Mouse (Mus musculus): ENCODE results near the gene Cradd.

GRCm38 (mm10) chr10:95317091-95317490, 6.8 kb downstream of the Cradd start:
- no peak for TF ChIP-seq FLI1 (IDR thresholded peaks at IDR 0.05; ENCODE audit: low read length)
- TF ChIP-seq GATA1 (IDR thresholded peaks at IDR 0.05; ENCODE audit: borderline replicate concordance, low read length): no peak
